Mouse (Mus musculus): Measurements from ENCODE around the gene Vps52. TPM values are rescaled to one million over a fixed set of nuclear protein-coding genes. Genes with fewer than 3 reads are reported as not detected.

Vps52 gene
- polyA plus RNA-seq, 1 experiment from 2014 or later: 39.4 TPM

Other genes with a start within 250 kb of the Vps52 start
- 40.2 and 45.4 TPM in 2 replicates for gene March2, start 237.1 kb upstream of the Vps52 start, polyA plus RNA-seq (2014; fragmentation: Nextera tagmentation; extraction: Ambion mirVana)
- 334 and 359 TPM in 2 replicates for gene Rab11b, start 195.3 kb upstream of the Vps52 start, polyA plus RNA-seq (2014; fragmentation: Nextera tagmentation; extraction: Ambion mirVana)
- 22.0 and 22.5 TPM in 2 replicates for gene Angptl4, start 174.0 kb upstream of the Vps52 start, polyA plus RNA-seq (2014; fragmentation: Nextera tagmentation; extraction: Ambion mirVana)
- gene Kank3, start 145.3 kb upstream of the Vps52 start, polyA plus RNA-seq (2014; fragmentation: Nextera tagmentation; extraction: Ambion mirVana): 22.7 and 30.1 TPM in 2 replicates
- 706 and 742 TPM in 2 replicates for gene Rps28, start 131.2 kb upstream of the Vps52 start, polyA plus RNA-seq (2014; fragmentation: Nextera tagmentation; extraction: Ambion mirVana)
- 445 and 467 TPM in 2 replicates for gene Ndufa7, start 131.2 kb upstream of the Vps52 start, polyA plus RNA-seq (2014; fragmentation: Nextera tagmentation; extraction: Ambion mirVana)
- gene Cd320, start 112.7 kb upstream of the Vps52 start, polyA plus RNA-seq (2014; fragmentation: Nextera tagmentation; extraction: Ambion mirVana): 73.7 and 76.1 TPM in 2 replicates
- gene Gm7029, start 82.0 kb upstream of the Vps52 start, polyA plus RNA-seq (2014; fragmentation: Nextera tagmentation; extraction: Ambion mirVana): not detected in 2 replicates
- gene Kifc1, start 65.2 kb upstream of the Vps52 start, polyA plus RNA-seq (2014; fragmentation: Nextera tagmentation; extraction: Ambion mirVana): 5.3 and 9.9 TPM in 2 replicates
- gene Platr17, start 50.7 kb upstream of the Vps52 start, polyA plus RNA-seq (2014; fragmentation: Nextera tagmentation; extraction: Ambion mirVana): 0.86 TPM in 1 of 2 replicates, not detected in the other
- 47.0 and 60.0 TPM in 2 replicates for gene Daxx, start 46.4 kb upstream of the Vps52 start, polyA plus RNA-seq (2014; fragmentation: Nextera tagmentation; extraction: Ambion mirVana)
- 14.5 and 16.6 TPM in 2 replicates for gene Tapbp, start 39.9 kb upstream of the Vps52 start, polyA plus RNA-seq (2014; fragmentation: Nextera tagmentation; extraction: Ambion mirVana)
- 8.1 and 9.3 TPM in 2 replicates for gene Zbtb22, start 39.9 kb upstream of the Vps52 start, polyA plus RNA-seq (2014; fragmentation: Nextera tagmentation; extraction: Ambion mirVana)
- gene Rgl2, start 26.3 kb upstream of the Vps52 start, polyA plus RNA-seq (2014; fragmentation: Nextera tagmentation; extraction: Ambion mirVana): 32.5 and 32.9 TPM in 2 replicates
- gene Pfdn6, start 15.5 kb upstream of the Vps52 start, polyA plus RNA-seq (2014; fragmentation: Nextera tagmentation; extraction: Ambion mirVana): 201 and 205 TPM in 2 replicates
- 26.8 and 29.4 TPM in 2 replicates for gene Wdr46, start 15.2 kb upstream of the Vps52 start, polyA plus RNA-seq (2014; fragmentation: Nextera tagmentation; extraction: Ambion mirVana)
- 4.8 and 5.3 TPM in 2 replicates for gene B3galt4, start 4.3 kb upstream of the Vps52 start, polyA plus RNA-seq (2014; fragmentation: Nextera tagmentation; extraction: Ambion mirVana)
- gene Rps18, start 189 bp downstream of the Vps52 start, polyA plus RNA-seq (2014; fragmentation: Nextera tagmentation; extraction: Ambion mirVana): 1,221 and 1,241 TPM in 2 replicates
- 18.7 and 19.4 TPM in 2 replicates for gene H2-K1, start 44.5 kb downstream of the Vps52 start, polyA plus RNA-seq (2014; fragmentation: Nextera tagmentation; extraction: Ambion mirVana)
- 5.9 and 6.3 TPM in 2 replicates for gene Ring1, start 68.9 kb downstream of the Vps52 start, polyA plus RNA-seq (2014; fragmentation: Nextera tagmentation; extraction: Ambion mirVana)
- 50.5 and 54.8 TPM in 2 replicates for gene H2-Ke6, start 72.2 kb downstream of the Vps52 start, polyA plus RNA-seq (2014; fragmentation: Nextera tagmentation; extraction: Ambion mirVana)
- 75.9 and 80.3 TPM in 2 replicates for gene Slc39a7, start 75.9 kb downstream of the Vps52 start, polyA plus RNA-seq (2014; fragmentation: Nextera tagmentation; extraction: Ambion mirVana)
- gene Rxrb, start 76.0 kb downstream of the Vps52 start, polyA plus RNA-seq (2014; fragmentation: Nextera tagmentation; extraction: Ambion mirVana): 16.3 and 16.8 TPM in 2 replicates
- 0.91 and 1.4 TPM in 2 replicates for gene Col11a2, start 83.6 kb downstream of the Vps52 start, polyA plus RNA-seq (2014; fragmentation: Nextera tagmentation; extraction: Ambion mirVana)
- 0.26 and 0.32 TPM in 2 replicates for gene H2-Oa, start 136.5 kb downstream of the Vps52 start, polyA plus RNA-seq (2014; fragmentation: Nextera tagmentation; extraction: Ambion mirVana)
- gene H2-DMa, start 163.7 kb downstream of the Vps52 start, polyA plus RNA-seq (2014; fragmentation: Nextera tagmentation; extraction: Ambion mirVana): 8.6 and 13.8 TPM in 2 replicates
- 113 and 159 TPM in 2 replicates for gene Brd2, start 166.8 kb downstream of the Vps52 start, polyA plus RNA-seq (2014; fragmentation: Nextera tagmentation; extraction: Ambion mirVana)
- not detected in 2 replicates for gene H2-DMb2, start 187.5 kb downstream of the Vps52 start, polyA plus RNA-seq (2014; fragmentation: Nextera tagmentation; extraction: Ambion mirVana)
- 0.29 and 0.94 TPM in 2 replicates for gene H2-DMb1, start 197.3 kb downstream of the Vps52 start, polyA plus RNA-seq (2014; fragmentation: Nextera tagmentation; extraction: Ambion mirVana)
- 1.0 and 1.1 TPM in 2 replicates for gene Tap1, start 231.7 kb downstream of the Vps52 start, polyA plus RNA-seq (2014; fragmentation: Nextera tagmentation; extraction: Ambion mirVana)
- gene Psmb9, start 232.0 kb downstream of the Vps52 start, polyA plus RNA-seq (2014; fragmentation: Nextera tagmentation; extraction: Ambion mirVana): 0.42 and 1.1 TPM in 2 replicates
- gene Psmb8, start 241.9 kb downstream of the Vps52 start, polyA plus RNA-seq (2014; fragmentation: Nextera tagmentation; extraction: Ambion mirVana): 1.3 and 1.9 TPM in 2 replicates
- 0.19 and 0.50 TPM in 2 replicates for gene Tap2, start 247.7 kb downstream of the Vps52 start, polyA plus RNA-seq (2014; fragmentation: Nextera tagmentation; extraction: Ambion mirVana)